Mouse (Mus musculus) CD4-positive helper T cell, adult 2 months (primary cell): ENCODE data around the gene Sh3rf3.

Experiments
- DNase-seq: peaks from one replicate; pipeline ENCODE4 v3.0.0-alpha.2; 2012; ENCODE audit warnings: low read depth, missing footprints, low spot score

The Sh3rf3 gene

DNA sequence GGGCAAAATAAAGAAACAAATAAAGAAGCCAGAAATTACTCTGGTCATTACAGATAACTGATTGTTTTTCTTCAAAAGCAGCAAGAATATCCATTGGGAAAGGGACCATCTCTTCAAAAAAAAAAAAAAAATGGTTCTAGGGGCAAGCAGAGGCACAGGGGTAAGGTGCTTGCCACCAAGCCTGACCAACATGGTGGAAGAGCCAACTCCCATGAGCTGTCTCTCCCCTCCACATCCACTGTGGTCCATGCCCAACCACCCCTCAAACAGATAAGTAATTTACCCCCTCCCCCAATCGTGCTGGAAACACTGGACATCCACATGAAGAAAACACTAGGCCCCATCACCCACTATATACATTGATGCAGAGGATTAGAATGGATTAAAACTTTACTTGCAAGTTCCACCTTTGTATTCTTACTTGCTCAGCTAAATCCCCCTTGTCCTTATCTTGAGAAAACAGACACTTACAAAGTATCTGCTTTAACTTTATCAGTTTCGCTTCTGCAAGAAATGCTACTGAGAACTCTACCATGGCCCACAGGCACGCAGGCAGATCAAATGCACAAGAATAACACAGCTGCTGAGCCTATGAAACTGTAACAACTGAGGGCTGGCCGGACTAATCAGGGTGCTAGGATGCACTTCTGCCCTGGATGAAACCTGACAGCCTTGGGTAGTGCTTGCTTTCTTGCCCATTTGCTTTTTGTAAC lies 349.2 kb downstream of the Sh3rf3 start:
- DNase-seq, result no peak

DNA sequence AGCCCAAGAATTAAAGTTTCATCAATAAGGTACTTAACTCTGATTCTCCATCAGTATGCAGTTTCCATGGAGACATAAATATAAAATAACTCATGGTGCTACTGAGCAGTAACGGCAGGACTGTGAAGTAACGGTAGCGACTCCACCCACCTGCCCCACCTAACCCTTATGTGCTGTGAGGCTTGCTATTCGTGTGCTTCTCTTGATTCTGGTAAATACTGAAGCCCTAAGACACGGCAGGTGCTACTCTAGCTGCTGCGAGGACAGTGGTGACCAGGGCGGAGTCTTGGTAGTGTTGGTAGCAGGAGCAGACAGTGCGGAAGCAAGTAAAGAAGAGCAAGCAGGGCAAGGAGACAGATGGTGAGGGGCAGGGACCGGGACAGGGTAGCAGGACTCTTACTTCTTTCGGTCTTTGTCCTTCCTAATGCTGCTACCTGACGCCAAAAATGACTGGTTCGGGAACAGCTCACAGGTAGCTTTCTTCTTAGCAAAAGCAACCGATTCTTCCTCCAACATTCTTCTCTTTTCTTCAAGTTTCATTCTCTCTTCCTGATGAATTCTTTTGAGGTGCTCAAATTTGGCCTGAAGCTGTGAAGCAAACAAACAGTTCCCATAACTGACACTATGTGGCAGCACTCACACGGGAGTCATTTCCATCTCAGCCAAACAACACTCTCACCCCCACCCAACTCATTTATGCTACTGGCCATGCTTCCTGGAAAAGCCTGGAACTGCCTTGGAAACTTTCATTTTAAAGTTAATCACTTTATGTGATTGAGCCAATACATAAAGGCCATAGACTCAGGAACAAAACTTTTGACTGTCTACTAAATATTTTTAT lies 353.2 kb downstream of the Sh3rf3 start:
- DNase-seq, result peak; percentile 18

- DNase-seq, result no peak
Observed at GRCm38 (mm10) chr10:59171042-59171441, 357.9 kb downstream of the Sh3rf3 start.

GRCm38 (mm10) chr10:59172539-59172938 lies 359.4 kb downstream of the Sh3rf3 start:
- DNase-seq, result no peak

GRCm38 (mm10) chr10:59179620-59180019 lies 366.5 kb downstream of the Sh3rf3 start:
- DNase-seq, result no peak

DNA sequence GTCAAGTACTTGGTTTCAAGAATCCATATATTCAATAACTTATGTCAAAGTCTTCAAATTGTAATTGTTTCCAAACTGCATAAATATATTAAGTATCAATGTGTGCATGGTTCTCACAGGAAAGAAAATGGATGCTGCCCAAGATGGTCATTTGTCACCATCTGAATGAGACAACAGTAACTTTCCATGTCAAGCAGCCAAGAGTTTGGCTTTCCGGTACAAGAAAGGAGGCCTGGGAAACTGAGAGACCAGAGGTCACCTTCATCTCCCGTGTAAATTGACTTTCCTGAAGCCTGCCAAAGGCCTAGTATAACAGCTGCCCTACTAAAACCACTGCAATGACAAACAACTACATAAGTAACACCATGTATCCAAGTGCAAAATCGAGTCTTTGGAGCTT lies 369.1 kb downstream of the Sh3rf3 start:
- DNase-seq, result no peak
